Mouse (Mus musculus) liver, adult 2 months (tissue): ENCODE results near the gene Gse1. TPM values are rescaled to one million over a fixed set of nuclear protein-coding genes. Genes with fewer than 3 reads are reported as not detected.

Experiments used
- DNase-seq: peaks from one replicate; pipeline ENCODE4 v3.0.0-alpha.2; 2011; ENCODE audit warnings: low read depth, low spot score; ENCODE audit errors: extremely low read depth
- H3K27ac ChIP-seq: fragments of 200-500 bp; replicated peaks from 2 replicates; pipeline ENCODE4 v1.5.1; 2012; ENCODE audit warnings: low read depth, mild to moderate bottlenecking, control low read depth, inconsistent platforms, low read length; ENCODE audit not compliant: insufficient read depth
- H3K27me3 ChIP-seq: fragments of 200-500 bp; 2 replicates; pipeline ENCODE4 v1.6.1; 2012; ENCODE audit warnings: mild to moderate bottlenecking, moderate library complexity, low read length, inconsistent platforms; ENCODE audit not compliant: control insufficient read depth, insufficient read depth
- H3K36me3 ChIP-seq: fragments of 200-500 bp; 2 replicates; pipeline ENCODE4 v1.6.1; 2012; ENCODE audit warnings: low read length, inconsistent platforms; ENCODE audit not compliant: control insufficient read depth, insufficient read depth
- H3K4me1 ChIP-seq: fragments of 200-500 bp; 2 replicates; pipeline ENCODE4 v1.6.1; 2011; ENCODE audit warnings: low read length; ENCODE audit not compliant: control insufficient read depth, insufficient read depth
- H3K4me3 ChIP-seq: fragments of 200-500 bp; 2 replicates; pipeline ENCODE4 v1.5.1; 2011; ENCODE audit warnings: low read depth, mild to moderate bottlenecking, control low read depth, low read length, moderate library complexity; ENCODE audit not compliant: insufficient read depth
- H3K79me2 ChIP-seq: fragments of 200-500 bp; 2 replicates; pipeline ENCODE4 v1.6.1; 2012; ENCODE audit warnings: inconsistent platforms, mild to moderate bottlenecking, low read length, moderate library complexity; ENCODE audit not compliant: control insufficient read depth, insufficient read depth
- H3K9ac ChIP-seq: fragments of 200-500 bp; 2 replicates; pipeline ENCODE4 v1.6.1; 2012; ENCODE audit warnings: low read depth, mild to moderate bottlenecking, control low read depth, inconsistent platforms, low read length
- CTCF ChIP-seq: fragments of 200-500 bp; IDR thresholded peaks from 2 replicates; pipeline ENCODE4 v1.5.1; 2011; ENCODE audit warnings: low read depth, low read length, control low read depth
- POLR2A ChIP-seq: fragments of 200-500 bp; IDR thresholded peaks from 2 replicates; pipeline ENCODE4 v1.6.1; 2011; ENCODE audit warnings: low read length, control low read depth; ENCODE audit not compliant: insufficient read depth; ENCODE audit errors: extremely low read depth
- WGBS: fragments of 180-500 bp; shearing (Covaris S2); methylation state at CpG from one replicate; pipeline ENCODE4 v1.1.7; 2018; 5-methylcytosine and 5-hydroxymethylcytosine counted together
- polyA plus RNA-seq: library from polyadenylated mRNA; depleted of rRNA; stranded (reverse); fragments of >200 nt; gene quantifications from 2 replicates; pipeline ENCODE4 v1.2.3, GENCODE M21; 2012
- total RNA-seq: library from RNA; depleted of rRNA; stranded (reverse); fragments of >200 nt; gene quantifications from 2 replicates; pipeline ENCODE4 v1.2.3, GENCODE M21; 2014

The Gse1 gene
- total and polyA plus RNA-seq, 2 experiments = 2.6 to 10.0 TPM

GRCm38 (mm10) chr8:120255406-120255987, 27.2 kb downstream of the Gse1 start:
- Histone ChIP-seq H3K4me3 (no peak overlapping the region), H3K36me3 (no peaks in the 10 kb centered on the region), H3K27me3 (no peaks in the 10 kb centered on the region), H3K9ac (no peak overlapping the region), H3K79me2 (no peaks in the 10 kb centered on the region; the same call in 1 of the 2 replicates), H3K27ac (no peak overlapping the region), H3K4me1 (no peaks in the 10 kb centered on the region)
- no peak for DNase-seq
- WGBS = 95% methylated on average over 6 of the region's 6 CpGs
- TF ChIP-seq CTCF (no peak), POLR2A (no peak)

- Histone ChIP-seq H3K4me3 (no peak overlapping the region), H3K27ac (no peak overlapping the region), H3K79me2 (no peaks in the 10 kb centered on the region; the same call in 1 of the 2 replicates), H3K9ac (no peak overlapping the region), H3K36me3 (no peaks in the 10 kb centered on the region), H3K27me3 (no peaks in the 10 kb centered on the region), H3K4me1 (no peaks in the 10 kb centered on the region)
- DNase-seq = no peak
- TF ChIP-seq CTCF (no peak), POLR2A (no peak)
- WGBS = 68% methylated on average over 6 of the region's 6 CpGs
Measured at GRCm38 (mm10) chr8:120256958-120257357, 28.7 kb downstream of the Gse1 start.

- H3K4me1 ChIP-seq = no peaks in the 10 kb centered on the region
- H3K27ac ChIP-seq = no peak overlapping the region
- H3K79me2 ChIP-seq = no peaks in the 10 kb centered on the region
- no peaks in the 10 kb centered on the region for H3K27me3 ChIP-seq
- H3K36me3 ChIP-seq = no peaks in the 10 kb centered on the region
- H3K9ac ChIP-seq = no peak overlapping the region
- no peak for DNase-seq
- no peak overlapping the region for H3K4me3 ChIP-seq
- no peak for TF ChIP-seq POLR2A
- TF ChIP-seq CTCF = no peak
- WGBS = 96% methylated on average over 13 of the region's 13 CpGs
Measured at GRCm38 (mm10) chr8:120259206-120259605, 30.9 kb downstream of the Gse1 start.

- no peaks in the 10 kb centered on the region for H3K79me2 ChIP-seq
- H3K4me1 ChIP-seq = peaks cover 8% of the 10 kb centered on the region
- TF ChIP-seq CTCF (no peak), POLR2A (no peak)
- no peaks in the 10 kb centered on the region for H3K27me3 ChIP-seq
- no peak overlapping the region for H3K9ac ChIP-seq
- DNase-seq = no peak
- no peaks in the 10 kb centered on the region for H3K36me3 ChIP-seq
- no peak overlapping the region for H3K27ac ChIP-seq
- no peak overlapping the region for H3K4me3 ChIP-seq
- WGBS = 89% methylated on average over 5 of the region's 5 CpGs
Measured at GRCm38 (mm10) chr8:120260677-120261076, 32.4 kb downstream of the Gse1 start.

GRCm38 (mm10) chr8:120261338-120262120, 33.3 kb downstream of the Gse1 start:
- Histone ChIP-seq H3K79me2 (no peaks in the 10 kb centered on the region), H3K27ac (no peak overlapping the region), H3K9ac (no peak overlapping the region), H3K4me1 (peaks cover 8% of the 10 kb centered on the region), H3K4me3 (no peak overlapping the region), H3K27me3 (no peaks in the 10 kb centered on the region), H3K36me3 (no peaks in the 10 kb centered on the region)
- DNase-seq = no peak
- TF ChIP-seq CTCF (no peak), POLR2A (no peak)
- 84% methylated on average over 21 of the region's 21 CpGs for WGBS

GRCm38 (mm10) chr8:120263879-120264278, 35.6 kb downstream of the Gse1 start:
- WGBS = 77% methylated on average over 5 of the region's 5 CpGs

More at GRCm38 (mm10) chr8:120263879-120264278, 35.6 kb downstream of the Gse1 start:
- Histone ChIP-seq H3K4me3 (no peak overlapping the region), H3K9ac (no peak overlapping the region), H3K27me3 (no peaks in the 10 kb centered on the region), H3K79me2 (no peaks in the 10 kb centered on the region), H3K27ac (no peak overlapping the region), H3K36me3 (no peaks in the 10 kb centered on the region), H3K4me1 (peaks cover 8% of the 10 kb centered on the region)
- TF ChIP-seq CTCF = no peak
- TF ChIP-seq POLR2A = no peak
- DNase-seq = no peak
